Mouse (Mus musculus) midbrain, embryonic 10.5 days (tissue): ENCODE data around the gene Notch2. TPM values are rescaled to one million over a fixed set of nuclear protein-coding genes. Genes with fewer than 3 reads are reported as not detected.

Experiments
- DNase-seq: peaks from one replicate; pipeline ENCODE4 v3.0.0-alpha.2; 2017; ENCODE audit warnings: low spot score
- H3K27ac ChIP-seq: fragments of 300-500 bp; sonication (generic); replicated peaks from 2 replicates; pipeline ENCODE4 v1.5.1; 2016; ENCODE audit warnings: mild to moderate bottlenecking
- H3K27me3 ChIP-seq: fragments of 300-500 bp; sonication (generic); 2 replicates; pipeline ENCODE4 v1.6.1; 2016; ENCODE audit warnings: low read depth, mild to moderate bottlenecking; ENCODE audit not compliant: poor library complexity, severe bottlenecking
- H3K36me3 ChIP-seq: fragments of 300-500 bp; sonication (generic); 2 replicates; pipeline ENCODE4 v1.6.1; 2016; ENCODE audit warnings: mild to moderate bottlenecking, moderate library complexity
- H3K4me1 ChIP-seq: fragments of 300-500 bp; sonication (generic); 2 replicates; pipeline ENCODE4 v1.6.1; 2016
- H3K4me3 ChIP-seq: fragments of 300-500 bp; sonication (generic); 2 replicates; pipeline ENCODE4 v1.5.1; 2016; ENCODE audit warnings: mild to moderate bottlenecking, moderate library complexity
- H3K9me3 ChIP-seq: fragments of 300-500 bp; sonication (generic); replicated peaks from 2 replicates; pipeline ENCODE4 v1.6.1; 2016; ENCODE audit warnings: mild to moderate bottlenecking
- WGBS: fragments of 180-500 bp; shearing (Covaris S2); methylation state at CpG from one replicate; pipeline ENCODE4 v1.1.7; 2016; 5-methylcytosine and 5-hydroxymethylcytosine counted together
- polyA plus RNA-seq: library from polyadenylated mRNA; unstranded; fragments of >200 nt; fragmentation: Nextera tagmentation; extraction: Ambion mirVana; gene quantifications from 2 replicates; pipeline ENCODE4 v1.2.1, GENCODE M21; 2016

The Notch2 gene
- polyA plus RNA-seq, 1 experiment from 2014 or later: 16.6 TPM

GRCm38 (mm10) chr3:98050492-98051406 lies 37.4 kb downstream of the Notch2 start:
- 57% methylated on average over 14 of the region's 14 CpGs for WGBS
- peaks cover 7% of the 10 kb centered on the region; the same call in 1 of the 2 replicates for H3K36me3 ChIP-seq
- no peak overlapping the region for H3K4me3 ChIP-seq
- no peaks in the 10 kb centered on the region for H3K9me3 ChIP-seq
- H3K27ac ChIP-seq: no peak overlapping the region
- DNase-seq: no peak
- peaks cover 16% of the 10 kb centered on the region for H3K27me3 ChIP-seq
- peaks cover 59% of the 10 kb centered on the region for H3K4me1 ChIP-seq

- H3K9me3 ChIP-seq: no peaks in the 10 kb centered on the region
- WGBS: 37% methylated on average over 16 of the region's 16 CpGs
- peaks cover 16% of the 10 kb centered on the region for H3K27me3 ChIP-seq
- H3K27ac ChIP-seq: peak overlapping the region; percentile 63; the same call in 1 of the 2 replicates
- H3K4me1 ChIP-seq: peaks cover 52% of the 10 kb centered on the region
- DNase-seq: no peak
- peaks cover 7% of the 10 kb centered on the region; the same call in 1 of the 2 replicates for H3K36me3 ChIP-seq
- H3K4me3 ChIP-seq: no peak overlapping the region
Observed at GRCm38 (mm10) chr3:98051407-98051968, 38.2 kb downstream of the Notch2 start.

GRCm38 (mm10) chr3:98052507-98053430 lies 39.4 kb downstream of the Notch2 start:
- Histone ChIP-seq H3K4me1 (peaks cover 41% of the 10 kb centered on the region), H3K36me3 (peaks cover 7% of the 10 kb centered on the region; the same call in 1 of the 2 replicates), H3K4me3 (no peak overlapping the region), H3K27ac (peak overlapping the region; percentile 28; the same call in 1 of the 2 replicates), H3K27me3 (peaks cover 16% of the 10 kb centered on the region), H3K9me3 (no peaks in the 10 kb centered on the region)
- 87% methylated on average over 16 of the region's 16 CpGs for WGBS
- DNase-seq: no peak

- 89% methylated on average over 1 of the region's 1 CpGs for WGBS
- Histone ChIP-seq H3K27me3 (peaks cover 16% of the 10 kb centered on the region), H3K9me3 (no peaks in the 10 kb centered on the region), H3K27ac (no peak overlapping the region), H3K4me3 (no peak overlapping the region), H3K4me1 (peaks cover 43% of the 10 kb centered on the region), H3K36me3 (peaks cover 7% of the 10 kb centered on the region; the same call in 1 of the 2 replicates)
- DNase-seq: no peak
Observed at GRCm38 (mm10) chr3:98053817-98054216, 40.5 kb downstream of the Notch2 start.

- Histone ChIP-seq H3K9me3 (no peaks in the 10 kb centered on the region), H3K4me1 (peaks cover 39% of the 10 kb centered on the region), H3K36me3 (peaks cover 7% of the 10 kb centered on the region; the same call in 1 of the 2 replicates), H3K4me3 (no peak overlapping the region), H3K27me3 (peaks cover 16% of the 10 kb centered on the region; the same call in 1 of the 2 replicates), H3K27ac (no peak overlapping the region)
- WGBS: 93% methylated on average over 8 of the region's 8 CpGs
- no peak for DNase-seq
Observed at GRCm38 (mm10) chr3:98054334-98055007, 41.1 kb downstream of the Notch2 start.

- Histone ChIP-seq H3K27me3 (peaks cover 16% of the 10 kb centered on the region; the same call in 1 of the 2 replicates), H3K4me3 (no peak overlapping the region), H3K9me3 (no peaks in the 10 kb centered on the region), H3K4me1 (peaks cover 39% of the 10 kb centered on the region), H3K36me3 (peaks cover 7% of the 10 kb centered on the region; the same call in 1 of the 2 replicates), H3K27ac (no peak overlapping the region)
- DNase-seq: no peak
- WGBS: 87% methylated on average over 6 of the region's 6 CpGs
Observed at GRCm38 (mm10) chr3:98055008-98055345, 41.6 kb downstream of the Notch2 start.

GRCm38 (mm10) chr3:98055808-98056728 lies 42.7 kb downstream of the Notch2 start:
- Histone ChIP-seq H3K27ac (no peak overlapping the region), H3K36me3 (peaks cover 7% of the 10 kb centered on the region; the same call in 1 of the 2 replicates), H3K4me1 (peaks cover 40% of the 10 kb centered on the region), H3K27me3 (peaks cover 16% of the 10 kb centered on the region; the same call in 1 of the 2 replicates), H3K9me3 (no peaks in the 10 kb centered on the region), H3K4me3 (no peak overlapping the region)
- no peak for DNase-seq
- WGBS: 88% methylated on average over 20 of the region's 20 CpGs

- DNase-seq: no peak
- 89% methylated on average over 6 of the region's 6 CpGs for WGBS
- no peaks in the 10 kb centered on the region for H3K9me3 ChIP-seq
- no peak overlapping the region for H3K27ac ChIP-seq
- peaks cover 16% of the 10 kb centered on the region; the same call in 1 of the 2 replicates for H3K27me3 ChIP-seq
- H3K4me1 ChIP-seq: peaks cover 40% of the 10 kb centered on the region
- peaks cover 7% of the 10 kb centered on the region; the same call in 1 of the 2 replicates for H3K36me3 ChIP-seq
- no peak overlapping the region for H3K4me3 ChIP-seq
Observed at GRCm38 (mm10) chr3:98056956-98057365, 43.6 kb downstream of the Notch2 start.

- Histone ChIP-seq H3K4me1 (peaks cover 51% of the 10 kb centered on the region), H3K36me3 (no peaks in the 10 kb centered on the region), H3K9me3 (no peaks in the 10 kb centered on the region), H3K27me3 (no peaks in the 10 kb centered on the region), H3K27ac (no peak overlapping the region), H3K4me3 (no peak overlapping the region)
- no peak for DNase-seq
- WGBS: 89% methylated on average over 4 of the region's 4 CpGs
Observed at GRCm38 (mm10) chr3:98059076-98059475, 45.7 kb downstream of the Notch2 start.

GRCm38 (mm10) chr3:98060981-98061660 lies 47.8 kb downstream of the Notch2 start:
- H3K36me3 ChIP-seq: no peaks in the 10 kb centered on the region
- WGBS: 50% methylated on average over 7 of the region's 7 CpGs
- no peaks in the 10 kb centered on the region for H3K9me3 ChIP-seq
- peak overlapping the region; percentile 73 for H3K27ac ChIP-seq
- no peak for DNase-seq
- no peaks in the 10 kb centered on the region for H3K27me3 ChIP-seq
- peaks cover 52% of the 10 kb centered on the region for H3K4me1 ChIP-seq
- no peak overlapping the region for H3K4me3 ChIP-seq
